In the genomic region with DNA sequence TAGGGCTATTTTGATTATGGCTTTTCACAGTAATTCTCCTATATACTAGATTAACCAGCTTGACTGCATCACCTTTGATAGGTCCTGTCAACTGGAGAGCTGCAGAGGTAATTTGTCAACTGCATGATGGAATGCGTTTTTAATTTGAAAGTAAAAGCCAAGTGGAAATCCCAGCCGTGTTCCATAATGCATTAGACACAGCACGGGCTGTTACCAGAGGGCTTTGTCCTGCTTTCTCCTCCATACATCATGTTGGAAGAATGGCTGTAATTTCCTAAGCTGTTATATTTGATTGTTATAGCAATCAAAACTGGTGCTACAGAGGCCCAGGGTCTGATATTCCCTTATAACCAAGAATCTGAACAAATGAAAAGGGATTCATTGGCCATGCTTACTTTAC, we compare ENCODE assay signal across 15 mouse cellular contexts.
DNase-seq lines count a peak whose midpoint lies in the region; ATAC-seq and TF ChIP-seq lines count a peak whose summit lies in the region.
"Had no signal": no experiment of that assay in that cellular context is flagged by ENCODE, and none has a peak within 500 bp of the region (broad histone marks: within the 10 kb centered on the region; RNA-seq: fewer than 3 reads in every experiment).

No protein-coding gene starts in this region.

- 0 out of 2 replicates have a peak overlapping the region, but pooled peaks have one; percentile 20 for H3K9ac ChIP-seq in hindbrain, embryonic 12.5 days
- no peak overlapping the region for H3K9ac ChIP-seq in hindbrain, embryonic 11.5 days (ENCODE audit: low read depth, low read length)
- H3K9ac ChIP-seq in limb, embryonic 14.5 days (ENCODE audit: low read depth, low read length, severe bottlenecking) = no peak overlapping the region
- H3K9ac ChIP-seq in neural tube, embryonic 14.5 days (replicated peaks; ENCODE audit: low read depth, low read length) = no peak overlapping the region
- H3K9ac ChIP-seq: intestine, embryonic 15.5 days; liver, embryonic 14.5 days had no signal

- H3K4me2 ChIP-seq in hindbrain, embryonic 12.5 days (replicated peaks) = no peak overlapping the region
- H3K4me2 ChIP-seq in hindbrain, embryonic 11.5 days (replicated peaks; ENCODE audit: low read depth, low read length) = no peak overlapping the region
- H3K4me2 ChIP-seq in limb, embryonic 14.5 days (replicated peaks; ENCODE audit: low read depth, low read length, severe bottlenecking) = no peak overlapping the region
- no peak overlapping the region for H3K4me2 ChIP-seq in neural tube, embryonic 14.5 days (ENCODE audit: low read depth, low read length)
- H3K4me2 ChIP-seq: heart, embryonic 11.5 days; intestine, embryonic 15.5 days had no signal

- no peaks in the 10 kb centered on the region for H3K9me3 ChIP-seq in hindbrain, embryonic 12.5 days (replicated peaks)
- no peaks in the 10 kb centered on the region for H3K9me3 ChIP-seq in hindbrain, embryonic 11.5 days (ENCODE audit: control insufficient read depth, low read length)
- H3K9me3 ChIP-seq in limb, embryonic 14.5 days (ENCODE audit: control insufficient read depth, low read length) = no peaks in the 10 kb centered on the region
- no peaks in the 10 kb centered on the region for H3K9me3 ChIP-seq in neural tube, embryonic 14.5 days (ENCODE audit: control insufficient read depth, low read length)
- H3K9me3 ChIP-seq: intestine, embryonic 15.5 days had no signal

- peaks cover 32% of the 10 kb centered on the region for H3K4me1 ChIP-seq in hindbrain, embryonic 12.5 days
- no peaks in the 10 kb centered on the region for H3K4me1 ChIP-seq in hindbrain, embryonic 11.5 days (replicated peaks; ENCODE audit: control insufficient read depth, insufficient read depth, low read length)
- H3K4me1 ChIP-seq in limb, embryonic 14.5 days (ENCODE audit: control insufficient read depth, insufficient read depth, low read length) = no peaks in the 10 kb centered on the region
- 0 out of 2 replicates have a peak, but pooled peaks cover 4% of the 10 kb centered on the region for H3K4me1 ChIP-seq in neural tube, embryonic 14.5 days (ENCODE audit: control insufficient read depth, insufficient read depth, low read length)

- ATAC-seq in hindbrain, embryonic 12.5 days (ENCODE audit: low FRiP score) = no peak
- ATAC-seq in hindbrain, embryonic 11.5 days (ENCODE audit: low FRiP score) = no peak
- ATAC-seq in limb, embryonic 14.5 days (ENCODE audit: low FRiP score, low read depth) = peak; percentile 38
- ATAC-seq in neural tube, embryonic 14.5 days (ENCODE audit: low read depth) = no peak
- ATAC-seq: intestine, embryonic 15.5 days had no signal

- no peaks in the 10 kb centered on the region for H3K36me3 ChIP-seq in hindbrain, embryonic 12.5 days
- H3K36me3 ChIP-seq in hindbrain, embryonic 11.5 days (ENCODE audit: control insufficient read depth, insufficient read depth, low read length) = no peaks in the 10 kb centered on the region
- H3K36me3 ChIP-seq in limb, embryonic 14.5 days (ENCODE audit: control insufficient read depth, insufficient read depth, low read length) = no peaks in the 10 kb centered on the region
- no peaks in the 10 kb centered on the region for H3K36me3 ChIP-seq in neural tube, embryonic 14.5 days (ENCODE audit: control insufficient read depth, insufficient read depth, low read length)
- H3K36me3 ChIP-seq: intestine, embryonic 15.5 days had no signal

- TF ChIP-seq POLR2A in limb, embryonic 14.5 days (IDR thresholded peaks at IDR 0.05; ENCODE audit: borderline replicate concordance, extremely low read depth, insufficient read depth, insufficient read length) = no peak

- H3K27me3 ChIP-seq in hindbrain, embryonic 12.5 days = no peaks in the 10 kb centered on the region
- no peaks in the 10 kb centered on the region for H3K27me3 ChIP-seq in hindbrain, embryonic 11.5 days (ENCODE audit: control insufficient read depth, insufficient read depth, low read length)
- H3K27me3 ChIP-seq in limb, embryonic 14.5 days (ENCODE audit: control insufficient read depth, insufficient read depth, low read length) = no peaks in the 10 kb centered on the region
- H3K27me3 ChIP-seq in neural tube, embryonic 14.5 days (ENCODE audit: control insufficient read depth, insufficient read depth, low read length) = no peaks in the 10 kb centered on the region
- H3K27me3 ChIP-seq: intestine, embryonic 15.5 days had no signal

- H3K27ac ChIP-seq in hindbrain, embryonic 12.5 days = peak overlapping the region; percentile 75
- H3K27ac ChIP-seq in hindbrain, embryonic 11.5 days (ENCODE audit: low read depth, low read length) = no peak overlapping the region; the same call in 1 of the 2 replicates
- no peak overlapping the region for H3K27ac ChIP-seq in limb, embryonic 14.5 days (replicated peaks; ENCODE audit: low read depth, low read length)
- H3K27ac ChIP-seq in neural tube, embryonic 14.5 days (ENCODE audit: low read depth, low read length) = peak overlapping the region; percentile 23; the same call in 1 of the 2 replicates
- H3K27ac ChIP-seq: intestine, embryonic 15.5 days; layer of hippocampus, adult 2 months; liver, embryonic 14.5 days had no signal

- 34% methylated on average over 3 of the region's 3 CpGs for WGBS in hindbrain, embryonic 12.5 days
- WGBS in hindbrain, embryonic 11.5 days = 43% methylated on average over 3 of the region's 3 CpGs
- 33% methylated on average over 3 of the region's 3 CpGs for WGBS in limb, embryonic 14.5 days
- WGBS in neural tube, embryonic 14.5 days = 25% methylated on average over 3 of the region's 3 CpGs

- H3K4me3 ChIP-seq in hindbrain, embryonic 12.5 days = no peak overlapping the region
- no peak overlapping the region for H3K4me3 ChIP-seq in hindbrain, embryonic 11.5 days (ENCODE audit: low read depth, low read length)
- H3K4me3 ChIP-seq in limb, embryonic 14.5 days (replicated peaks; ENCODE audit: low read length) = no peak overlapping the region
- H3K4me3 ChIP-seq in neural tube, embryonic 14.5 days (ENCODE audit: low read depth, low read length) = no peak overlapping the region
- H3K4me3 ChIP-seq: intestine, embryonic 15.5 days; layer of hippocampus, adult 2 months; myocyte had no signal

- DNase-seq in hindbrain, embryonic 11.5 days (ENCODE audit: low spot score) = no peak
- DNase-seq in retina, postnatal 1 day = peak; percentile 24
- no peak for DNase-seq in retina, embryonic 14.5 days (ENCODE audit: low spot score)
- DNase-seq in limb, embryonic 14.5 days (ENCODE audit: low spot score) = peak; percentile 38
- no peak for DNase-seq in cerebellum, adult 9-10 months
- DNase-seq: cerebellum, postnatal 10 days; right cerebral cortex, postnatal 25 days; thymus, postnatal 36 days had no signal

Comparison
In these comparisons a context has a peak if more than half of its experiments do, and no peak if none do; other contexts are left out.
1. H3K27ac ChIP-seq: peak in hindbrain, embryonic 12.5 days (single experiment) and neural tube, embryonic 14.5 days (single experiment); none in hindbrain, embryonic 11.5 days (single experiment) and limb, embryonic 14.5 days (single experiment).
2. DNase-seq: peak in retina, postnatal 1 day (single experiment) and limb, embryonic 14.5 days (single experiment); none in hindbrain, embryonic 11.5 days (single experiment), retina, embryonic 14.5 days (single experiment) and cerebellum, adult 9-10 months (single experiment).